Mouse (Mus musculus): Measurements from ENCODE around the gene Samd4b. TPM values are rescaled to one million over a fixed set of nuclear protein-coding genes. Genes with fewer than 3 reads are reported as not detected.
A peak's percentile ranks its signal among the peaks of the same experiment; 100 is the strongest.

Gene Samd4b
- total and polyA plus RNA-seq, 3 experiments = 6.4 to 45.9 TPM; not detected in 1

DNA sequence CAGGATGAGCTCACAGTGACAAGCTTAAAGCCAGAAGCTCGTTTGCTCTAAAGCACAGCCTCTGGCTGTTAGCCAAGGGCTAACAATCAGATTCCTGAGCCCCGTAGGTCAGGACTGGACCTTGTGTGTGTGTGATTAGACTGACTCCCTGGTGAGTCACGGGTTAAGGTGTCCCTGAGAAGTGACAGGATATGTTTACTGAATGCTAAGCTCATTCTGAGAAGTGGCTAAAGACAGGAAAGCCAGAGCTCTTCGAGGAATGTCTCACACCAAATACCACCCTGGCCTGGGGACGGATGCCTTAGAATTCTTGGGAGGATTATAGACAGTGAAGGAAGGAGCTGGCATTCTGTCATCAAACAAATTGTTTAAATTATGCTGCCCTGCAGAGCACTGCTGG is 240.0 kb downstream of the Samd4b start:
- no peak overlapping the region for H3K27ac ChIP-seq (ENCODE audit: control insufficient read depth, low read depth, low read length)
- peaks cover 2 to 5% of the 10 kb centered on the region in 2 experiments for H3K36me3 ChIP-seq (ENCODE audit: control insufficient read depth in 1 of 2, insufficient read depth in 2 of 2, low read length in 2 of 2)
- H3K9ac ChIP-seq (ENCODE audit: control insufficient read depth, low read depth, low read length, poor library complexity, severe bottlenecking) = no peak overlapping the region
- DNase-seq (ENCODE audit: low read depth, low spot score) = no peak
- H3K4me1 ChIP-seq (ENCODE audit: control insufficient read depth in 1 of 2, insufficient read depth in 2 of 2, low read length in 2 of 2) = peaks cover 0 to 8% of the 10 kb centered on the region in 2 experiments; a peak in 1 of 4 replicates
- no peaks in the 10 kb centered on the region for H3K9me3 ChIP-seq (replicated peaks; ENCODE audit: insufficient read depth, low read length)
- H3K4me3 ChIP-seq (ENCODE audit: control insufficient read depth in 1 of 2, insufficient read depth in 1 of 2, low read depth in 2 of 2, low read length in 2 of 2) = no peak overlapping the region
- no peak for TF ChIP-seq BHLHE40 (IDR thresholded peaks at IDR 0.05; ENCODE audit: borderline replicate concordance, low read depth, low read length)
- TF ChIP-seq SMC3 (IDR thresholded peaks at IDR 0.05; ENCODE audit: low read depth, low read length) = no peak
- no peak for TF ChIP-seq E2F4 (IDR thresholded peaks at IDR 0.05; ENCODE audit: borderline replicate concordance, low read depth, low read length)
- TF ChIP-seq KAT2A (conservative IDR thresholded peaks at IDR 0.05; ENCODE audit: low read depth, low read length) = no peak
- no peak for TF ChIP-seq CHD2 (IDR thresholded peaks at IDR 0.05; ENCODE audit: low read length)
- TF ChIP-seq TCF12 (IDR thresholded peaks at IDR 0.05; ENCODE audit: low read depth, low read length) = no peak
- TF ChIP-seq ETS1 (IDR thresholded peaks at IDR 0.05; ENCODE audit: low read depth, low read length) = no peak
- no peaks in the 10 kb centered on the region for H3K27me3 ChIP-seq (ENCODE audit: control insufficient read depth in 1 of 2, insufficient read depth in 2 of 2, low read length in 2 of 2)
- H3K79me2 ChIP-seq (ENCODE audit: control insufficient read depth, insufficient read depth, low read length, poor library complexity) = no peaks in the 10 kb centered on the region

DNA sequence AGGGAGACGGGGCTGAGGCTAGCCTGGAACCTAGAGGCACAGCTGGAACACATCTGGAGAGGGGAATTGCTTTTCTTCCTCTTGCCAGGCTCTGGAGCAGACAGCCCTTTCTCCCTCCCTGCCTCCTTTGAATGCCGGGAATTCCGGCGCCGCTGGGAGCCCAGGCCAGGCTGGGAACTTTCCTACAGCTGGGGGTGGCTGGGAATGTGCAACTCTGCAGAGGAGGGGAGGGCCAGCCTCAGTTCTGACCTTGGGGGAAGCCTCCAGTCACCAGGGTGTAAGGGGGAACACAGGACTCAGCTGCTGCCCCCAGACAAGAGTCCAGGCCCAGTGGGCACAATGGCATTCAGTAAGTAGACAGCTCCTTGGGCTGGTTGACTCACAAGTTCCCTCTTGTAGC is 241.0 kb downstream of the Samd4b start:
- Histone ChIP-seq H3K9ac (ENCODE audit: control insufficient read depth, low read depth, low read length, poor library complexity, severe bottlenecking) (no peak overlapping the region), H3K27ac (ENCODE audit: control insufficient read depth, low read depth, low read length) (no peak overlapping the region), H3K4me1 (ENCODE audit: control insufficient read depth in 1 of 2, insufficient read depth in 2 of 2, low read length in 2 of 2) (peaks cover 0 to 12% of the 10 kb centered on the region in 2 experiments; a peak in 2 of 4 replicates), H3K36me3 (ENCODE audit: control insufficient read depth in 1 of 2, insufficient read depth in 2 of 2, low read length in 2 of 2) (peaks cover 6 to 14% of the 10 kb centered on the region in 2 experiments), H3K4me3 (ENCODE audit: control insufficient read depth in 1 of 2, insufficient read depth in 1 of 2, low read depth in 2 of 2, low read length in 2 of 2) (no peak overlapping the region), H3K79me2 (ENCODE audit: control insufficient read depth, insufficient read depth, low read length, poor library complexity) (peaks cover 3% of the 10 kb centered on the region), H3K27me3 (ENCODE audit: control insufficient read depth in 1 of 2, insufficient read depth in 2 of 2, low read length in 2 of 2) (no peaks in the 10 kb centered on the region), H3K9me3 (replicated peaks; ENCODE audit: insufficient read depth, low read length) (no peaks in the 10 kb centered on the region)
- no peak for DNase-seq (ENCODE audit: low read depth, low spot score)
- TF ChIP-seq JUND (IDR thresholded peaks at IDR 0.05; ENCODE audit: low read depth, low read length) (no peak), ZMIZ1 (IDR thresholded peaks at IDR 0.05; ENCODE audit: low read depth, low read length) (no peak), ETS1 (IDR thresholded peaks at IDR 0.05; ENCODE audit: low read depth, low read length) (no peak)

DNA sequence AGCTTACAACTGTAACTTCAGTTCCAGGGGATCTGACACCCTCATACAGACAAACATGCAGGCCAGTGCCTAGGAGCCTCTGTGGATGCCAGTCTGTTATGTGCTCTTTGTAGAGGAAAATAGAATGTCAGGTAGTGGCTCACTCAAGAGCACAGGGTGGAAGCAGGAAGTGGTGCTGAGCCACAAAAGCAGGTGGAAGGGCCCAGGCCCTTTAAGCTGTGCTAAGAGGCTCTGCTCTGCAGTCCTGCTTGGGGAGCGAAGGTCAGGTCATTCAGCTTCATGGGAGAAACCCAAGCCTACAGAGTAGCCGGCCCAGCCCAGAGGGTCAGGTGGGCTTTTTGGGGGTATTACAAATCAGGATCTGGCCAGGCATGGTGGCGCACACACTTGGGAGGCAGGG is 242.7 kb downstream of the Samd4b start:
- Histone ChIP-seq H3K9me3 (replicated peaks; ENCODE audit: insufficient read depth, low read length) (no peaks in the 10 kb centered on the region), H3K9ac (ENCODE audit: control insufficient read depth, low read depth, low read length, poor library complexity, severe bottlenecking) (no peak overlapping the region), H3K79me2 (ENCODE audit: control insufficient read depth, insufficient read depth, low read length, poor library complexity) (peaks cover 18% of the 10 kb centered on the region), H3K4me1 (ENCODE audit: control insufficient read depth in 1 of 2, insufficient read depth in 2 of 2, low read length in 2 of 2) (peaks cover 0 to 16% of the 10 kb centered on the region in 2 experiments; a peak in 2 of 4 replicates), H3K36me3 (ENCODE audit: control insufficient read depth in 1 of 2, insufficient read depth in 2 of 2, low read length in 2 of 2) (peaks cover 11 to 20% of the 10 kb centered on the region in 2 experiments), H3K27me3 (ENCODE audit: control insufficient read depth in 1 of 2, insufficient read depth in 2 of 2, low read length in 2 of 2) (no peaks in the 10 kb centered on the region), H3K27ac (ENCODE audit: control insufficient read depth, low read depth, low read length) (no peak overlapping the region), H3K4me3 (ENCODE audit: control insufficient read depth in 1 of 2, insufficient read depth in 1 of 2, low read depth in 2 of 2, low read length in 2 of 2) (no peak overlapping the region)
- TF ChIP-seq ZMIZ1 (IDR thresholded peaks at IDR 0.05; ENCODE audit: low read depth, low read length) = no peak
- no peak for TF ChIP-seq BHLHE40 (IDR thresholded peaks at IDR 0.05; ENCODE audit: borderline replicate concordance, low read depth, low read length)
- no peak for TF ChIP-seq E2F4 (IDR thresholded peaks at IDR 0.05; ENCODE audit: borderline replicate concordance, low read depth, low read length)
- no peak for TF ChIP-seq ZNF384 (IDR thresholded peaks at IDR 0.05; ENCODE audit: low read depth, low read length)
- no peak for TF ChIP-seq ZC3H11A (IDR thresholded peaks at IDR 0.05; ENCODE audit: low read depth, low read length)
- peak in 1 of 2 experiments; percentile 25; a peak in 1 of 4 replicates for TF ChIP-seq POLR2A (IDR thresholded peaks at IDR 0.05; ENCODE audit: control insufficient read depth in 1 of 2, insufficient read depth in 1 of 2, low read depth in 1 of 2, low read length in 2 of 2, poor library complexity in 1 of 2)
- 0 out of 2 replicates have a peak, but pooled peaks have one; percentile 15 for TF ChIP-seq ELF1 (IDR thresholded peaks at IDR 0.05; ENCODE audit: low read depth, low read length)
- no peak for TF ChIP-seq MAX (IDR thresholded peaks at IDR 0.05; ENCODE audit: low read length)
- TF ChIP-seq KAT2A (conservative IDR thresholded peaks at IDR 0.05; ENCODE audit: low read depth, low read length) = no peak
- no peak for TF ChIP-seq CHD2 (IDR thresholded peaks at IDR 0.05; ENCODE audit: low read length)
- TF ChIP-seq CTCF (IDR thresholded peaks at IDR 0.05 in 2 of 3, conservative IDR thresholded peaks at IDR 0.05 in 1 of 3; ENCODE audit: control insufficient read depth in 1 of 3, insufficient read depth in 1 of 3, low read depth in 2 of 3, low read length in 3 of 3, poor library complexity in 1 of 3, severe bottlenecking in 1 of 3) = no peak
- TF ChIP-seq TBP (IDR thresholded peaks at IDR 0.05; ENCODE audit: low read depth, low read length) = no peak
- peak; percentile 49 for DNase-seq (ENCODE audit: low read depth, low spot score)

All from MEL (cell line).